Mouse (Mus musculus) liver, embryonic 15.5 days (tissue): ENCODE results near the gene Bmp3. TPM values are rescaled to one million over a fixed set of nuclear protein-coding genes. Genes with fewer than 3 reads are reported as not detected.
A peak's percentile ranks its signal among the peaks of the same experiment; 100 is the strongest.

ENCODE experiments used
- ATAC-seq: fragments of 200-750 bp; cut with Nextera tagmentation; 2 replicates; pipeline ENCODE4 v1.8.0; 2017; ENCODE audit warnings: moderate number of reproducible peaks, mild to moderate bottlenecking, moderate library complexity; ENCODE audit not compliant: insufficient read depth
- H3K27ac ChIP-seq: fragments of 300-500 bp; sonication (generic); replicated peaks from 2 replicates; pipeline ENCODE4 v1.5.1; 2015; ENCODE audit warnings: mild to moderate bottlenecking, inconsistent platforms
- H3K27me3 ChIP-seq: fragments of 300-500 bp; sonication (generic); 2 replicates; pipeline ENCODE4 v1.6.1; 2015; ENCODE audit warnings: mild to moderate bottlenecking, inconsistent platforms
- H3K36me3 ChIP-seq: fragments of 300-500 bp; sonication (generic); replicated peaks from 2 replicates; pipeline ENCODE4 v1.6.1; 2015; ENCODE audit warnings: moderate library complexity, mild to moderate bottlenecking, inconsistent platforms
- H3K4me1 ChIP-seq: fragments of 300-500 bp; sonication (generic); replicated peaks from 2 replicates; pipeline ENCODE4 v1.6.1; 2015; ENCODE audit warnings: inconsistent platforms
- H3K4me2 ChIP-seq: fragments of 300-500 bp; sonication (generic); 2 replicates; pipeline ENCODE4 v1.6.1; 2015; ENCODE audit warnings: moderate library complexity, mild to moderate bottlenecking, inconsistent platforms
- H3K4me3 ChIP-seq: fragments of 300-500 bp; sonication (generic); replicated peaks from 2 replicates; pipeline ENCODE4 v1.5.1; 2015; ENCODE audit warnings: mild to moderate bottlenecking, inconsistent platforms
- H3K9ac ChIP-seq: fragments of 300-500 bp; sonication (generic); 2 replicates; pipeline ENCODE4 v1.6.1; 2015; ENCODE audit warnings: moderate library complexity, mild to moderate bottlenecking, inconsistent platforms
- H3K9me3 ChIP-seq: fragments of 300-500 bp; sonication (generic); replicated peaks from 2 replicates; pipeline ENCODE4 v1.6.1; 2016; ENCODE audit warnings: inconsistent platforms
- WGBS: fragments of 180-500 bp; shearing (Covaris S2); methylation state at CpG from one replicate; pipeline ENCODE4 v1.1.7; 2015; ENCODE audit warnings: mixed read lengths; ENCODE audit not compliant: insufficient replicate concordance; 5-methylcytosine and 5-hydroxymethylcytosine counted together
- polyA plus RNA-seq: library from polyadenylated mRNA; unstranded; fragments of >200 nt; fragmentation: Nextera tagmentation; extraction: Ambion mirVana; gene quantifications from 2 replicates; pipeline ENCODE4 v1.2.1, GENCODE M21; 2015

Bmp3 gene
- polyA plus RNA-seq: 0.05 and 0.06 TPM in 2 replicates

GRCm38 (mm10) chr5:98854264-98854626 lies at the start of gene Bmp3:
Bmp3 (plus strand) TSS chr5:98854415.
- Histone ChIP-seq H3K36me3 (no peaks in the 10 kb centered on the region), H3K9ac (no peak within 1 kb of the TSS), H3K4me3 (peak within 1 kb of the TSS; percentile 31), H3K4me2 (peak within 1 kb of the TSS; percentile 49), H3K4me1 (no peaks in the 10 kb centered on the region), H3K27ac (no peak within 1 kb of the TSS), H3K9me3 (no peaks in the 10 kb centered on the region), H3K27me3 (peaks cover 48% of the 10 kb centered on the region)
- WGBS: 10% methylated on average over 10 of the region's 10 CpGs
- no peak for ATAC-seq

- Histone ChIP-seq H3K27ac (no peak overlapping the region), H3K4me2 (no peak overlapping the region), H3K9ac (no peak overlapping the region), H3K4me1 (no peaks in the 10 kb centered on the region), H3K36me3 (no peaks in the 10 kb centered on the region), H3K4me3 (no peak overlapping the region), H3K9me3 (no peaks in the 10 kb centered on the region), H3K27me3 (no peaks in the 10 kb centered on the region)
- ATAC-seq: no peak
- WGBS: 59% methylated on average over 6 of the region's 6 CpGs
Measured at GRCm38 (mm10) chr5:98804761-98805160, 49.5 kb upstream of the Bmp3 start.

- Histone ChIP-seq H3K9ac (no peak overlapping the region), H3K4me2 (no peak overlapping the region), H3K27ac (no peak overlapping the region), H3K4me1 (no peaks in the 10 kb centered on the region), H3K4me3 (no peak overlapping the region), H3K9me3 (no peaks in the 10 kb centered on the region), H3K27me3 (no peaks in the 10 kb centered on the region), H3K36me3 (no peaks in the 10 kb centered on the region)
- ATAC-seq: no peak
- WGBS: 64% methylated on average over 4 of the region's 4 CpGs
Measured at GRCm38 (mm10) chr5:98806492-98806891, 47.7 kb upstream of the Bmp3 start.

- no peak overlapping the region for H3K27ac ChIP-seq
- H3K9me3 ChIP-seq: no peaks in the 10 kb centered on the region
- H3K9ac ChIP-seq: no peak overlapping the region
- no peak overlapping the region for H3K4me3 ChIP-seq
- no peak for ATAC-seq
- no peaks in the 10 kb centered on the region for H3K27me3 ChIP-seq
- 64% methylated on average over 7 of the region's 7 CpGs for WGBS
- H3K36me3 ChIP-seq: no peaks in the 10 kb centered on the region
- no peak overlapping the region for H3K4me2 ChIP-seq
- no peaks in the 10 kb centered on the region for H3K4me1 ChIP-seq
Measured at GRCm38 (mm10) chr5:98807022-98807421, 47.2 kb upstream of the Bmp3 start.

GRCm38 (mm10) chr5:98807953-98808352 lies 46.3 kb upstream of the Bmp3 start:
- H3K27me3 ChIP-seq: no peaks in the 10 kb centered on the region
- 66% methylated on average over 9 of the region's 9 CpGs for WGBS
- no peak overlapping the region for H3K9ac ChIP-seq
- no peaks in the 10 kb centered on the region for H3K9me3 ChIP-seq
- no peak overlapping the region for H3K4me3 ChIP-seq
- H3K4me1 ChIP-seq: no peaks in the 10 kb centered on the region
- ATAC-seq: no peak
- H3K4me2 ChIP-seq: no peak overlapping the region
- H3K27ac ChIP-seq: no peak overlapping the region
- H3K36me3 ChIP-seq: no peaks in the 10 kb centered on the region

- Histone ChIP-seq H3K4me2 (no peak overlapping the region), H3K9ac (no peak overlapping the region), H3K27me3 (no peaks in the 10 kb centered on the region), H3K36me3 (no peaks in the 10 kb centered on the region), H3K27ac (no peak overlapping the region), H3K4me1 (no peaks in the 10 kb centered on the region), H3K4me3 (no peak overlapping the region), H3K9me3 (no peaks in the 10 kb centered on the region)
- ATAC-seq: no peak
- WGBS: 63% methylated on average over 1 of the region's 1 CpGs
Measured at GRCm38 (mm10) chr5:98812380-98812779, 41.8 kb upstream of the Bmp3 start.

GRCm38 (mm10) chr5:98815269-98815668 lies 38.9 kb upstream of the Bmp3 start:
- Histone ChIP-seq H3K9me3 (no peaks in the 10 kb centered on the region), H3K4me2 (no peak overlapping the region), H3K4me3 (no peak overlapping the region), H3K36me3 (no peaks in the 10 kb centered on the region), H3K27me3 (no peaks in the 10 kb centered on the region), H3K27ac (no peak overlapping the region), H3K4me1 (no peaks in the 10 kb centered on the region), H3K9ac (no peak overlapping the region)
- ATAC-seq: no peak
- WGBS: 66% methylated on average over 1 of the region's 1 CpGs

- ATAC-seq: no peak
- no peaks in the 10 kb centered on the region for H3K4me1 ChIP-seq
- no peaks in the 10 kb centered on the region for H3K9me3 ChIP-seq
- H3K27me3 ChIP-seq: no peaks in the 10 kb centered on the region
- H3K36me3 ChIP-seq: no peaks in the 10 kb centered on the region
- no peak overlapping the region for H3K4me2 ChIP-seq
- 61% methylated on average over 9 of the region's 9 CpGs for WGBS
- no peak overlapping the region for H3K4me3 ChIP-seq
- H3K27ac ChIP-seq: no peak overlapping the region
- H3K9ac ChIP-seq: no peak overlapping the region
Measured at GRCm38 (mm10) chr5:98833760-98834159, 20.5 kb upstream of the Bmp3 start.

- no peaks in the 10 kb centered on the region for H3K4me1 ChIP-seq
- H3K9me3 ChIP-seq: no peaks in the 10 kb centered on the region
- no peaks in the 10 kb centered on the region for H3K27me3 ChIP-seq
- H3K4me2 ChIP-seq: no peak overlapping the region
- WGBS: 73% methylated on average over 6 of the region's 6 CpGs
- ATAC-seq: no peak
- no peaks in the 10 kb centered on the region for H3K36me3 ChIP-seq
- H3K27ac ChIP-seq: no peak overlapping the region
- no peak overlapping the region for H3K4me3 ChIP-seq
- H3K9ac ChIP-seq: no peak overlapping the region
Measured at GRCm38 (mm10) chr5:98834300-98834699, 19.9 kb upstream of the Bmp3 start.

GRCm38 (mm10) chr5:98842600-98843310 lies 11.5 kb upstream of the Bmp3 start:
- H3K4me3 ChIP-seq: no peak overlapping the region
- no peaks in the 10 kb centered on the region for H3K36me3 ChIP-seq
- 62% methylated on average over 7 of the region's 7 CpGs for WGBS
- no peak overlapping the region for H3K9ac ChIP-seq
- no peak overlapping the region for H3K4me2 ChIP-seq
- no peaks in the 10 kb centered on the region for H3K4me1 ChIP-seq
- H3K27me3 ChIP-seq: no peaks in the 10 kb centered on the region
- no peaks in the 10 kb centered on the region for H3K9me3 ChIP-seq
- no peak overlapping the region for H3K27ac ChIP-seq
- no peak for ATAC-seq

GRCm38 (mm10) chr5:98844664-98845063 lies 9.6 kb upstream of the Bmp3 start:
- H3K4me3 ChIP-seq: no peak overlapping the region
- no peaks in the 10 kb centered on the region for H3K9me3 ChIP-seq
- 53% methylated on average over 1 of the region's 1 CpGs for WGBS
- H3K4me2 ChIP-seq: no peak overlapping the region
- ATAC-seq: no peak
- no peaks in the 10 kb centered on the region for H3K36me3 ChIP-seq
- no peak overlapping the region for H3K9ac ChIP-seq
- no peak overlapping the region for H3K27ac ChIP-seq
- no peaks in the 10 kb centered on the region for H3K27me3 ChIP-seq
- no peaks in the 10 kb centered on the region for H3K4me1 ChIP-seq
